Mouse (Mus musculus): ENCODE measurements at regions not wholly inside any gene's neighbourhood (a gene's known extent, or its start where the extent isn't known, plus 50 kb on each side); places are given as distances from the start of the nearest gene placed in this dataset.

DNA sequence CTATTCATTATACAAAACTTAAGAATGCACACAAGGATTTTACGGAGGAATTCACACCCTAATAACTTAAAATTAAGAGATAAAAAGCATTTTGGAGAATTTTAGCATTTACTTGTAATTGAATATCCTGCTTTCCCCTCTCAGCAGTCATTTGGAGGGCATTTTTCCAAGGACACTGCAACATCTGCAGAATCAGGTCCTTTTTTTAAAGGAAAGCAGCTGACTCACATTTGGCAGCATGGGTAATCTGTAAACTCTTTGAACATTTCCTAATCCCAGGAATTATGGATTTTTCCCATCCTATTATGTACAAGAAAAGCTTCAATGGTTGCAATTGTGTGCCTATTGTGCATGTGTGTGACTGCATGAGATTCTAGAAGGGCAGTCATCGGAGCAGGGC lies 112.0 kb downstream of the Gm19410 start:
- DNase-seq = no peak

DNA sequence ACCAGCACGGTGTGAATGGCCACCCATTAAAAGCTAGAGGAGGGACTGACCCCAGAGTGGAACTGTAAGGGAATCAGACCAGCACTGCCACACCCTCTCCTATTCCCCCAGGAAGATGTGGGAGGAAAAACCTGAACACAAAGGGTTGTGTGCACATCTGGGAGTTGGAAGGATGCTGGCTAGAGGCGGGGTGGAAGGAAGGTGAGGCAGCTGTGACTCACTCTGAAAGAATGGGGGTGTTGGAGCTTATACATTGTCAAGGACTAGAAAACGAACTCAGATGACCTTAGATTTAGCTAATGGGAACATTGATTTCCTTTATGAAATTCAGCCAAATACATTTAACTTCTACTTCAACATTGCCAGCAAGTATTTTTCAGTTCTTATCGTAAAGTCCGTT lies 116.2 kb downstream of the Gm19410 start:
- no peak for DNase-seq

DNA sequence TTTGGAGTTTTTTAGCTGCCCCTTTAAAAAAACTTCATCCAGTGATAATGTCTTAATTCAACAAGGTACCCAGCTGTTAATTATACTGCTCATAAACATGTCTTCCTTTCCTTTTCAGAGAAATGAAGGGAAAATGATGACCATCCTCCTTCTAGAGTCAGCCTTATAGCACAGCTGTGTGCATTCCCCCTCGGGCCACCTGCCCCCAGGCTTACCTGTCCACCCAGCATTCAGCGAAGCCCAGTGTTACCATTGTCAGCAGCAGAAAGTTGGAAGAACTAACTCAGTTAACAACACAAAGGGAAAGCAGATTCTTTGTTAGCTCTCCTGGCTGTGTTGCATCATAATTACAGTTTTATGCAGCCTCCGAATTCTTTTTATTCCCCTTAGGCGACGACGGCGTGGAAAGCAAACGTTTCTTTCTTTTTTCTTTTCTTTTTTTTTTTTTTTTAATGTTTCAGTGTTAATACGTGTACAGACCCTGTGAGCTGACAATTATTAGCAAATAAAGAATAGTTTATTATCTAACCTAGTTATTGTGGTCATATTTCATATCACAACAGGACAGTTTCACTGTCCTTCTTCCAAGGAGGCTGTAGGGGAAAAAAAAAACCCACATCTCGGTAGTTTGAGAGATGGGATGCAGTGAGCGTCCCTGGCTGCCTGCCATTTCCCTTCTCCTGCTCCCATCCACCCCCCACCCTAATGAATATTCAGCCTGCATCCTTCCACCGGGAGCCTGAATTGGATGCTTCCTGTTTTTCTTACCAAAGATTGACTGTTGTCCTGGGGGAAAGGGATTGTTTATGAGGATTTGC lies 117.3 kb downstream of the Gm19410 start:
- DNase-seq = peak; percentile 18 to 52

DNA sequence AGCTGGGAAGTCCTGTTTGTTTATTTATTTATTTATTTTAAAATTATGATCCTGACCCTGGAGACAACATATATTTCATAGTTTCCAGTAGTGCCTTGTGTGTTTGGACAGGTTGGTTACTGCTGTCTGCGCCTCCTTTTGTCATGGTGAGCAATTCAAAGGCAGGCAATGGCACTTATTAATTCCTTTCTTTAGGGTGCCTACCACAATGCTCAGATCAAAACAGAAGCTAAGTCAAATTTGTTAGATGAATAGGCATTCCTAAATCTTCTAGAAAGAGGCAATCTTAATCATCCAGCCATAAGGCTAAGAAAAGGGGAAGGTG lies 117.8 kb downstream of the Gm19410 start:
- DNase-seq = no peak

DNA sequence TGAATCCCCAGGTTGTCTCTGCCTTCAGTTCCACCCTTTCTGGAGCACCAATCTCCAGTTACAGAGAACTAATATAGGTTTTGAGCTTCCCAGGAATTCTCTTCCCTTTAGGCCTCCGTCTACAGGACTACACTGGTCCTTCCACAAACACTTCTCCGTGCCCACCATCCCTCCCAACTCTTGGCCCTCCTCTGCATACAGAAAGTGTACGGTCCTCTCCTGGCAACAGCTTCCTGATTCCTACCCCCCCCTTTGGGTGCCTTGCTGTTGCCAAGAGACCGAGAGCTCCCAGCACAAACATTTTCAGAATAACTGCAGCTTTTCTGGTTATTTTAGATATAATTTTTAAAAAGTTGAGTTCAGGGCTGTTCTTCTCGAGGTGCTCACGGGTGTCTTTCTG lies 119.0 kb downstream of the Gm19410 start:
- no peak for DNase-seq

DNA sequence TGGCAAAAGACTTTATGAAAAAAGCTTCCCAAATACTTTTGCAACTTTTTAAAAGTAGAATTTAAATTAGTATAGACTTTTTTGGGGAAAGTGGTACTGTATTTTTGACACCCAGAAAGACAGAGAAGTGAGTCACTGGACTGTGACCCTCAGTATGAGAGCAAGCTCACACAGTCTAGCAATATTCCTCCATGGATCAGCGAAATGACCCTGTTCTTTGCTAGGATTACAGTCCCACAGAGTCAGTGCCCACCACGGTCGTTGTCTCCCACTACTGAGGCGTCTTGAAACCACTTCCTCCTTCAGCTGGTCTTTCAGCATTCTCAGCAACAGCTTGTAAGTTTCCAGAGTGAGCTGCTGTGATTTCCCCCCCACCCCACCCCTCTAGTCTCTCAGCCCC lies 124.5 kb downstream of the Gm19410 start:
- DNase-seq = no peak

DNA sequence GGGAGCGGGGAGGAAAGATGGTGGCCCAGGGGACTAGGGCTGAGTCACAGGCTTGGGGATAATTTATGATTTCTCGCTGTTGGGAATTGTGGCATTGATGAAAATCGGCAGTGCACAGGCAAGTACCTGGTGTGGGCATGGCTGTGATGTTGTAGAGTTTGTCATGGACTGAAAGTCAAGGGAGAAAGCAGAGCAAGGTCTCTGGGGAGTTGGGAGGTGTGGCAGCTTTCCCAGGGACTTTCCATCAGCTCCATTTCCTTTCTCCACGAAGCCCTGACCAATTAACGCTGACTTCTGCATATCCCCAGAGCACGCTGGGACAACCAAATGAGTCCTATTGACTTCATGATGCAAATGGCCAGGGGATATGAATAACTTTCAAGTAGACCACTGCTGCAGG lies 126.2 kb downstream of the Gm19410 start:
- DNase-seq = peak in 1 of 2 experiments; percentile 33

DNA sequence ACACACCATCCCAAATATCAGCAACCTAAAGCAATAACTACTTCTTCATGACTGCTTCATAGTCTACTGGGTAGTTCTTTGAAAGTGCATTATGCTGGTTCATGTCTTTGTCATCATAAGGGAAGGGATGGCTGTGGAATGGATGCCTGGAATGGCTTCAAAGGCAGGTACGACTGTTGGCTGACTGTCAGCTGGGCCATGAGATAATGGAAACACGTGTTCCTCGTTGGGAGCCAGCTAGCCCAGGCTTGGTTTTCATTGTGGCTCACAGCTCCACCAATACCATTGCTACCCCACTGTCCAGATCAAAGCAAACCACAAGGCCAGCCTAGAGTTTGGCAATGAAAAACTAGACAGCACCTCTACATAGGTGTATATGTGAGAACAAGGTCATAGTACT lies 132.9 kb downstream of the Gm19410 start:
- peak in 1 of 2 experiments; percentile 30 for DNase-seq

DNA sequence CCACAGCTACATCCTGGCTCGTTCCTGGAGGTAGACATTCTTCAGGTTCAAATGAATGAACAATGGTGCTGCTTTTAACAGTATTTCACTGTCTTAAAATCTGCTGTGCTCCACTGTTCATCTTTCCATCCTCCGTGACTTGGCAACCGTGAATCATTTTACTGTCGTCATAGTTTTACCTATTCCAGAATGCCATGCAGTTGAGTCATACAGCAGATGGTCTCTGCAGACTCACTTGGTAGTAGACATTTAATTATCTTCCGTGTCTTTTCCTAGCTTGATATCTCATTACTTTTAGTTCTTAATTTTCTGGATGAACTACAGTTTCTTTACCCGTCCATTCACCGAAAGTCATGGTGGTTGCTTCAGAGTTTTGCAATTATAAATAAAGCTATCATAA lies 135.9 kb downstream of the Gm19410 start:
- DNase-seq = no peak

DNA sequence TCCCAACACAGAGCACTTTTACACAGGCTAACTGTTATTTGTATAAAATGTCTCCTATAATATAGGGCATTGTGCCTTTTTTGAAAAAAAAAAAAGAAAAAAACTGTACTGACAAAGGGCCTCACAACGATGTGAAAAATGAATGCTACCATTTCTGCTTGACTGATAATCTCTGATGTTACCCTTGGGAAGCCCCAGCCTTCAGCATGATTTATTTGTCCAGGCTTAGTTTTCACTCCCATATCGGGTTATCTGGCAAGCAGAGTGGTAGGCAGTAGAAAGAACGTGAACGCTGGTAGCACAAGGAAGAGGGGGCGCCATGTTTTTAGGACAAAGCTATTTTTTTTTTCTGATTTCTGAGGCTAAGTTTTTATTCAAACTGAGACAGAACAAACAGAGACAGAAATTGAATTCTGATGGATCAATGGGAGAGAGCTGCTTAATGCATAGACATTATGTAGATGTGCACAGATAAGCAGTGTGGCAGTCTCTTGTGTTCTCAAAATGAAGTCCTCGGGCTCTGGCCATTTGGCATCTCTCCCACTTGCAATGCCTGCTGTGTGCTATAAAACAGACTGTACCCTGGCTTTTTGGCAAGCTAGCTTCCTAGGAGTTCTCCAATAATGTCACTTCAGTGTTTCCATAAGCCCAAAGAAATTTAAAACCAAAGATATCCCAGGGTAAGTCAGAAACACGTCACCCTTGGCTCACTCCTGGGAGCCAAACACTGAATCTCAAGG lies 139.3 kb downstream of the Gm19410 start:
- DNase-seq = no peak

DNA sequence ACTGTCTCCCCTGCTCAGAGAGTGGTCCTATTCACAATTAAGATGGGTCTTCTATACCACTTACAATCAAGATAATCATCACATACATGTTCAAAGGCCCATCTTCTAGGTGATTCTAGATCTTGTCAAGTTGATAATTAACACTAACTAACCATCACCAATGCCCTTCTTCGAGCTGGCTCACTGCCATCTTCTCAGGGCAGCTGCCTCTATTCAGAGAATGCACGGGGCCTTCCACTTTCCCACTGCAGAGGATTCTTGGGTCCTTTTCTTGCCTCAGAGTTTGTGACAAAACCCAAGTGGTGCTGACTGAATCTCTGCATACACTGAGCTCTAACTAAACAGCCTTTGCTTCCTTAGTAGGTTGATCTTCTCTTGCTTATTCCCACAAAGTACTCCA lies 142.4 kb downstream of the Gm19410 start:
- DNase-seq = no peak

DNA sequence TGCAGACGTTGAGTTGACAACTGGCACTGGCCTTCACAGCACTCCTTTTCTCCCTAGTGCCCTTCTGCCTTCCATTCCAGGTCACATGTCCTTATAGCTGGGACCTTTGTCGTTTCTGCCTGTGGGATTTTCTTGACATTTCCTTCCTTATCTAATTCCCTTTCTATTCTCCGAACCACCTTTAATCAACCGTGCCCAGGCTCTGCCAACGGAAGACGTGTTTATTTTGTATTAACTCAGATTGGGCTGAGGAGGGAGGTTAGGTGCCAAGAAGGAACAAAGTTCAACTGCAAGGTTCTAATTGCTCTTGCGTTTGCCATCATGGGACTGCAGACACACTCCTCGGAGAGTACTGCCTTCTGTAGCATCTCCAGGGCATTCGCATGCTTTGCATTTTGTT lies 146.7 kb downstream of the Gm19410 start:
- no peak for DNase-seq

DNA sequence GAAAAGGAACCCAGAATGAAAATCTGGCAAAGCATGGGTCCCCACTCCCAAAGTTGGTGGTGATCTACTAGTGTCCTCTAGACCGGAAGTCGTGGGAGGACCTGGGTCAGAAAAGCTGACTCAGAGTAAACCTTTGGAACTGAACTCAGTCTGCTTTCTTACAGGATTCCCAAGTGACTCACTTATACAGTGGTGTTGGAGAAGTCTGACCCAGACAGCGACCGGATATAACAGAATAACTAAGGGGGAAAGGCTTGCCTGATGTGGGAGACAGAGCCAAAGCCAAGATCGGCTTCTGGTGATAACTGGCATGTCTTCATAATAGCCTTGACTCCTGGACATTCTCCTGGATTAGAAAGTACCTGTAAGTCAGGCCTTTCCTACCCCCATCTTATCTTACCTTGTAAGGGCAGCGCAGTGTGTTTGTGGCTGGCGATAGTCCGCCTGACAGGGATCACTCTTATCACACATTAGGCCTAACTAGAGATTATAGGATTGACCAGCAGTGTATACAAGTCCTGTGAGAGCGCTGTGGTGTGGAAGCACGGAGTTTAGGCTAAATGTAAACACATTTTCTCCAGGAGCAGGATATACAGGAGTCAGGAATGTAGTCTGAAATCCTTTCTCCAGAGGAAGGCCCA lies 150.4 kb downstream of the Gm19410 start:
- no peak for DNase-seq

DNA sequence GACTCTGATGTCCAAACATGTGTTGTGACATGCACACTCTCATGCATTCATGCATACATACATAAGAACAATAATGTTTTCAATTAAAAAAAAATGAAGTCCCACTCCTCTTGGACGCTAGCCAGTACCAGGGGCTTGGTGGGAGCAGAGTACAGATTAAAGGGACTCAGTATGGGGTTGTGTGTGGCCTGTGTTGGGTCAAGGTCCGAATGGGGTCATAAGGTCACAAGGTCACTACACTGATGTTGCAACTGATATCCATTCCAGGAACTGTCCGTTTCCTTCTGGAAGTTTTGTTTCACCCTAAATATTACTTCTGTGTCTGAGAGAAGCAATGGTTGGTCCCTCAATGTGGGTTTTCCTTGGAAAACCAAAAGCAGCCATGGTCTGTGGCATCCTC lies 152.0 kb downstream of the Gm19410 start:
- DNase-seq = no peak

DNA sequence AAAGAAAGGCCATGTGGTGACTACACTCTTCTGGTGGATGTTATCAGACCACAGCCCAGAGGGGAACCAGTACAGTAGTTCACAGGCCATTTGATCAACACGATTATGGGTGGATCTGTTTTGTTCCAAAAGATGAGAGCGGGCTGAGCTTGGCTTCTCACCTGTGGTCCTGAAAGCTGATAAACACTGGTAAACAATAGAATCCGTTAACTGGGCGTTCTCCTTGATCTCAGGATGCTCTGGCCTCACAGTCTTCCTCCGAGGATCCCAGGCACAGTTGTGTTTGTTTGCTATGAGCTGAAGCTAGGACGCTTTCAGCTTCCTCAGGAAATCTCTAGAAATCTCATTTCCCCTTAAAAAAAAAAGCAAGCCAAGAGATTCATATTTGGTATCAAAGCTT lies 153.9 kb downstream of the Gm19410 start:
- DNase-seq = peak in 1 of 2 experiments; percentile 34

DNA sequence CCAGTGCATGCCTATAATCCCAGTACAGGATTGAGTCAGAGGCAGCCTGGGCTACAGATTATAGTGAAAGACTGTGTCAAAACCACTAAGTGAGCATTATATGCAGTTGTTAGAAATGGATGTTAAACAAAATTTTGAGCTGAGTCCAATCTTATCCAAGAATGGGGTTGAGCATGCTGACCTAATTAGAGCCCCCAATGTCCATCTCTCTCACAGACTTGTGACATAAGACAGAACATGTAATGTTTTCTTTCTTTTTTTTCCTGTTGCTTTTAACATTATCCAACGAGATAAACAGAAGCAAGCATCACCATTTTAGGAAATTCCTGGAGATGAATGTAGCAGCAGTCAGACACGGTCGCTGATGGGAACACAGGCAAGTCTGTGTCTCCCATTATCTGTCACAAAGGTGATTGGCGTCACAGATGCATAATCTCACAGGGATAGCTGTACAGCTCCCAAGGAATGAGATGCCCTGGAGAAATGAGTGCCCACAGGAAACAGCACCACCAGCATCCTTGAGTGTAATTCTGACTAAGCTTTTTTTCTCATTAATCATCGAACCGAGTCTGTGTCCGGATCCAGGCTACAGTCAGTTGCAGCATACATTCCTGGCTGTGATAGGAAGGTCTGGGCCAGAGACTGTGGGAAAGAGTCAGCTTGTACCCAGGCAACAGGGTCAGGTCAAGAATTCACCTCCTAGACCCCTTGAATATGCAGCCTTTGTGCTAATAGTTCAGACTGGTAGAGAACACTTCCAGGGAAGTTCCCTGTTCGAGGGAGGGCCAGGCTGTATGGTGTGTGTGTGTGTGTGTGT lies 154.5 kb downstream of the Gm19410 start:
- DNase-seq = peak in 1 of 2 experiments; percentile 38

DNA sequence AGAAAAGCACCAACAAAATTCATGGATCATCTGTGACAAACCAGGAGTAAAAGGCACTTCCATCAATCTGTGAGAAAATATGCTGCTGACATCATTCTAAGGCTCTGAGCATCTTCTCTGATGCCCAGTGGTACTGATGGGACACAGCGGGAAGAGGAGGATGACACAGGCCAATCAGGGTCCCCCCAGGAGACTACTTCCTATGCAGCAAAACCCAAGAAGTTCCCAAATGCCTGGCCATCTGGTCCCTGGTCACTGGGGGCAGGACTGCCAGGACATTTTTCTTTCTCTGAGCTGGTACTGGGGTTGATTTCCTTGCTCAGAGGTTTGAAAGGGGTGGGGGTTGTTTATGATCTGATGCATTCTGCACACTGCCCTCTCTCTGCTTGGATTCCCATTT lies 158.4 kb downstream of the Gm19410 start:
- DNase-seq = no peak

DNA sequence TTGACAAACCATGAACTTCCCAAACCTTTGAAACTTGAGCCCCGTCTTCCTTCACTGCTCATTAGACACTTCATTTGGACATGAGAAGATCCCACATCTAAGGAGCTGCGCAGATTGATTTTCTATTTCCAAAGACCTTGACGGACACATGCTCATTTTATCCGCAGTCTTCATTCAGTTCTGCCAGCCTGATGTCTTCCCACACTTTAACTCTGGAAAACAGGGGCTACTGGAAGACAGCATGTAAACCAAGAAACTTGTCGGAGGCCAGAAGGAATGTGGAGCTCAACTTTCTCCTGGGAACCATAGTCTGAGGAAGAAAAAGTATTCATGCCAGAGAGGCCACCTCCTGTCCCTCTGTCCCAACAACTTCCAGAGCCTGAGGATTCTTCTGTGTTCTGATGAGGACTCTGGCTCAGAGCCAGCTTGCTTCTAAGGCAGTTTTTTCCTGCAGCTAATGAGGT lies 161.8 kb downstream of the Gm19410 start:
- DNase-seq = peak; percentile 31 to 33

DNA sequence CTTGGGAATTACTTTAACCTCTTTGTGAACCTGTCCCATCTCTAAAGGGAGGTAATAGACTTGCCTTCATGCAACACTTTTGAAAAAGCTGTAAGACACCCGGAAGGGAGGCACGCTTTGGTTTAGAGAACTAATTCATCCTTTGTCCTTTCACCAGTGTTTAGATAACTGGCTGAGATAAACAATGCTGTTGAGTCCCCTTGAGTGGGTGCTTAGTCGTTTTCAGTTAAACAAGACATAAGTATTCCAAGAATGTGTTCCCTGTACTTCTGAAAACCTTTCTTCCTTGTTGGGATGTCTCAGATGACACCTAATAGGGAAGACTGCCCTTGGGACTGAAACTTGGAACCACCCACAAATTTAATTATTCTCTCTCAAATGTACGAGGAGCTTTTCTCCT lies 164.7 kb downstream of the Gm19410 start:
- DNase-seq = no peak

DNA sequence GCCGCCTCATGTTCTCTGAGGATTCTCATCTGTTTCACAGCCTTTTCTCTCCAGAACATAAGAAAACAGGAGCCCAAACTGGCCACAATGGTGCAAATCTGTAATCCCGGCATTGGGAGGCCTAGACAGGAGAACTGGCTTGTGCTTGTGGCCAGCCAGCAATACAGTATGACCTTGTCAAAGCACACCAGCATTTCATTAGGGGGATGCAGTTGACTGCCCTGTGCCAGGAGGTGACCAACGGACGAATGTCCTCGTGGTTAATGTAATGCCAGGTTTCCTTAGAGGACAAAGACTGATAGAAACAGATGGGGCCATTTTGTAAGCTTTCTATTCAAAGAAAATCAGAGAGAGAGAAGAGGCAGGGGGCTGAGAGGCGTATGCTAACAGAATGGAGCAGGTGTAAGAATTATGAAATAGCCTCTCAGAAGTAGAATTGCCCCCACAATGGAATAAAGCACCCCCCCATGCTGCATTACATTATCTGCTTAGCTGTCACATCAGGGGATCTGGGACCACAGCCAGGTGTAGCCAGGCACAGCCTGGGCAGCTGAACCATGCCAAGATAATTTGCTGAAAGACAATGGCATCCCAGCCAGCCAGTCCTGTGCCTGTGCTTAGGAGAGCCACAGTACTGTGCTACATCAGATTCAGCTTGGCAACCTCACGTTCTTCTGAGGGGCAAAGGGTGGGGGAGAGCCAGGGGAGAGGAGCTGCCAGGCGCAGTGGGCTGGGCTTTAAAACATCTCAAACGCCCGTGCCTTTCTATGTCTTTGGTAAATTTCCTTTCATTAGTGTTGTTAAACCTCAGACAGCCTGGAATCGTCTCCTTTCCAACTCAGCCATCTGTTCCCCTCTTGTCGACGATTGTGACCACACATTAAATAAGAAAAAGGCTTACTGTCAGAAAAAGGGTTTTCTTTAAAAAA lies 167.9 kb downstream of the Gm19410 start:
- no peak for DNase-seq

DNA sequence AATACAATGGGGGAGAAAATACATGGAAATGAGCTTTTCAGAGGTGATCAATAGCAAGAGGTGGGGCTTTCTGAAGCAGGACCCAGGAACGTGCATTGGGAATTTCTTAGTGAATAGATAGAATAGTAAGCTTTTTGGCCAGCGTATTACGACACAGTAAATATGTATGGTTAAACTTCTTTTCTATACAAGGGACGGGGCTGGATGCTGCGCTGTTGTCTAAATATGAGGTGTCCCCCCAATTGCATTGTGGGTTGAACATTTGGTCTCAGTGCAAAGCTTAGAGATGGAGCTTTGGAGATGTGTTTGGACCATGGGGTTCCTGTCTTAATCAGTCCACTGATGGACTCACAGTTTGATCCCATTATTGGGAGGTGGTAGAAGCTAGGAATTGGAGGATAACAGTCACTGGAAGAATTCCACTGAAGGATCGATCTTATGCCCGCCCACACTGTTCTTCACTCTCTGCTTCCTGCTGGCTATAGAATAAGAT lies 168.6 kb downstream of the Gm19410 start:
- DNase-seq = no peak

DNA sequence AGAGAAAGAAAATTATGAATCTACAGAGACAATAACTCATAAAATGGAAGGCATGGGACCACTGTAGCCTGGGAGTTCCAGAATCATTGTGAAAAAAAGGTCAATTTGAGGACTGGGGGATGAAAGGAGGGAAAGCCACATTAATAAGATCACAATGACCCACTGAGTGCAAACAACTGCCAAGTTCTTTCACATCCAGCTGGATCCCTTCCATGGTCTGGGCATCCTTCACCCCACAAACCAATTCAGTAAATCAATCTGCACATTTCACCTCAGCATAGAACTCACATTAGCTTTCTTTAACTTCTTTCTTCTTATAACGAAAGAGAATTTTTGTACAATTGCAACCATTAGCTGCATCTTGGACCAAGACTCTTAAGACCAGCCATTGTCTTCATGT lies 169.4 kb downstream of the Gm19410 start:
- DNase-seq = no peak

Measured in lung, postnatal 4 days (tissue).